Mouse (Mus musculus): ENCODE results near the gene Akna.

DNA sequence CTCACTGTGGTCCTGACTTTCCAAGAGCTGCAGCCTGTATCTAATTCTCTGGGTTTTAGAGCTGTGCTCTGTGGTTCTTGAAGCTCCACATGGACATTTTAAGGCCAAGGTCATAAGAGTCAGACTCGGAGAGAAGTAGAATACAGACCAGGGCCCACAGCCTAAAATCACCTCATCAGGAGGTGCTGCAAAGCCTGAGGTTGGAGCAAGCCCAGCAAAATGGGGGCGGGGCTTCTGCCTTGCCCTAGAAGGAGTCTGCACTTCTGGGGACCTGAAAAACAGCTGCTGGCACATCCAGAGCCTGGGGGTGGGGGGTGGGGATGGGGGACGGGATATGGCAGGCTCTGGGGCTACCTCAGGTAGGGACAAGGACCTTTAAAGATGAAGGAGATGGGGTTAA lies 27.2 kb upstream of the Akna start:
- TF ChIP-seq POLR2A (IDR thresholded peaks at IDR 0.05; ENCODE audit: insufficient read length, low read depth) (no peak), MYOG (IDR thresholded peaks at IDR 0.05; ENCODE audit: control insufficient read depth in 1 of 3, insufficient read depth in 1 of 3, insufficient read length in 2 of 3, low read depth in 2 of 3) (no peak), MAX (IDR thresholded peaks at IDR 0.05; ENCODE audit: low read depth) (no peak), E2F4 (IDR thresholded peaks at IDR 0.05; ENCODE audit: insufficient read depth) (no peak), MYOD1 (IDR thresholded peaks at IDR 0.05; ENCODE audit: control insufficient read depth in 1 of 3, insufficient read length in 2 of 3, low read depth in 2 of 3) (no peak), USF1 (IDR thresholded peaks at IDR 0.05; ENCODE audit: low read depth) (no peak), TCF12 (IDR thresholded peaks at IDR 0.05; ENCODE audit: insufficient read depth, poor library complexity, severe bottlenecking) (no peak), POLR2AphosphoS2 (IDR thresholded peaks at IDR 0.05; ENCODE audit: insufficient read length, low read depth) (no peak), TCF3 (IDR thresholded peaks at IDR 0.05; ENCODE audit: insufficient read length, low read depth) (no peak), CEBPB (IDR thresholded peaks at IDR 0.05; ENCODE audit: insufficient read depth, poor library complexity, severe bottlenecking) (no peak), SRF (IDR thresholded peaks at IDR 0.05; ENCODE audit: control insufficient read depth, insufficient read length, low read depth) (no peak), REST (IDR thresholded peaks at IDR 0.05; ENCODE audit: insufficient read depth, insufficient read length) (no peak)
